Mouse (Mus musculus) Muller cell, postnatal 12 days (primary cell): ENCODE results near the gene Lgalsl.

ENCODE experiments used
- DNase-seq: peaks from one replicate; pipeline ENCODE4 v3.0.0-alpha.2; 2015; ENCODE audit errors: inconsistent ontology term

Gene Lgalsl

DNA sequence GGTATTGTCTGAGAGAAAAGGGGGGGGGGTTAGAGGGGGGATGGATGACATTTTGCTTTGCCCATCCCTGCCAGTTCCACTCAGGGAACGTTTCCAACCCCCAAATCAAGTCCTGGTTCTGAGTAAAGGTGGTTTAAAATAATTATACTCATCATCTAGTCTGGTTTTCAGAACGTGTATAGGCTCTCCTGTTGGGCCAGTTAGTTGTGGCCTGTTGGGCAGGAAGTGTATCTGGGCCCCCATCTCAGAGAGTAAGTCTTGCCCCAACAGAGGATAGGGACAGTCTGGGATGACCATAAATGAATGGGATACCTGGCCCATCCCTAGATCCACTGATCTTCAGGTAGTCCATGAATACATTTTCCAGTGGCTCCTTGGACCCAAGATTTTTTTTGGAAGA, 48.2 kb downstream of the Lgalsl start:
- no peak for DNase-seq

DNA sequence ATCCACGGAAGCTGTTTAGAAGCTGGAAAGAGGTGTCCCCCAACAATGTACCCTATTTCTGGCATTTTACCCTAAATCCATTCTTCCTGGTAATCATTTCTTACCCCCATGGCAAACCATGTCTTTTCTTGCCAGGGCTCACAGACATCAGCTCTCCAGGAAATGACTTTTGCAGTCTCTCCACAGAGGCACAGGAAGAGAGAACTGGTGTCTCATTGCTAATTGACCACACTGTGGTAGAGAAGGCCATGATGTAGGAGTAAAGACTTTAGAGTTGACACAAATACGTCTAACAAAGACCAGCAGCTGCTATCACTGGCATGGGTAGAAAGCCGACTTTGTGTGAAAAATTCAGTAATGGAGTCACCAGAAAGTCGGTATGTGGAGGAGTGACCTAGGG, 50.5 kb downstream of the Lgalsl start:
- DNase-seq = no peak

- DNase-seq = no peak
Observed at GRCm38 (mm10) chr11:20778861-20779563, 51.8 kb downstream of the Lgalsl start.

- DNase-seq = no peak
Observed at GRCm38 (mm10) chr11:20778298-20778697, 52.6 kb downstream of the Lgalsl start.

DNA sequence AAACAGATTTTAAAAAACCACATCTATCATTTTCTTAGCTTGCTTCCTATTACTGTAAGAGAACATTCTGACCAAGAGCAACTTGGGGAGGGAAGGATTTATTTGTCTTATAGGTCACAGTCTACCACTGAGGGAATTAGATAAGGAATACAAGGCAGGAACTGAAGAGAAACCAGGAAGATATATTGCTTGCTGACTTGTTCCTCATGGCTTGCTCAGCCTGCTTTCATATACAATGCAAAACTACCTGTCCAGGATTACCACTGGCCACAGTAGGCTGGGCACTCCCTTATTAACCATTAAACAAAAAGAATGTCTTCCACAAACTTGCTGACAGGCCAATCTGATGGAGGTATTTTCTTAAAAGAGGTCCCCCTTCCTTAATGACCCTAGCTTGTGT, 54.2 kb downstream of the Lgalsl start:
- no peak for DNase-seq
